Mouse (Mus musculus): ENCODE results near the gene Atp10a.

The Atp10a gene

GRCm38 (mm10) chr7:58690997-58691596, 35.1 kb downstream of the Atp10a start:
- no peak for DNase-seq

- DNase-seq, result peak; percentile 51
Observed at GRCm38 (mm10) chr7:58692704-58693103, 36.7 kb downstream of the Atp10a start.

DNA sequence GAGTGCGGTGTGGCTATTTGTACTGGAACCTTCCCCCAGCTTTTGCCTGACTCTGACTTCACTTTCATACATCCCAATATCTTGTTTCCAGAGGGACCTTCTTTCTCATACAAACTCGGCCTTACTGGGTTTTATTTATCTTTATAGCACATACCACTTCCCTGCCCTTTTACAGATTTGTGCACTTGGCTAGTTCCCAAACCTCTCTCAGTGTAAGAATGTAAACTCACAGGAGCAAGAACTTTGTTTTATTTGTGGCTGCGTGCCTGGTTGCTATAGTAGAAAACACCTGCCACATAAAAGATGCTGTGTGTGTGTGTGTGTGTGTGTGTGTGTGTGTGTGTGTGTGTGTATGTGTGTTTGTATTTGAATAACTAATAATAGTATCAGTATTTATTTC, 37.4 kb downstream of the Atp10a start:
- DNase-seq, result no peak

GRCm38 (mm10) chr7:58695661-58696060, 39.7 kb downstream of the Atp10a start:
- no peak for DNase-seq

- peak; percentile 69 for DNase-seq
Observed at GRCm38 (mm10) chr7:58697092-58697491, 41.1 kb downstream of the Atp10a start.

DNA sequence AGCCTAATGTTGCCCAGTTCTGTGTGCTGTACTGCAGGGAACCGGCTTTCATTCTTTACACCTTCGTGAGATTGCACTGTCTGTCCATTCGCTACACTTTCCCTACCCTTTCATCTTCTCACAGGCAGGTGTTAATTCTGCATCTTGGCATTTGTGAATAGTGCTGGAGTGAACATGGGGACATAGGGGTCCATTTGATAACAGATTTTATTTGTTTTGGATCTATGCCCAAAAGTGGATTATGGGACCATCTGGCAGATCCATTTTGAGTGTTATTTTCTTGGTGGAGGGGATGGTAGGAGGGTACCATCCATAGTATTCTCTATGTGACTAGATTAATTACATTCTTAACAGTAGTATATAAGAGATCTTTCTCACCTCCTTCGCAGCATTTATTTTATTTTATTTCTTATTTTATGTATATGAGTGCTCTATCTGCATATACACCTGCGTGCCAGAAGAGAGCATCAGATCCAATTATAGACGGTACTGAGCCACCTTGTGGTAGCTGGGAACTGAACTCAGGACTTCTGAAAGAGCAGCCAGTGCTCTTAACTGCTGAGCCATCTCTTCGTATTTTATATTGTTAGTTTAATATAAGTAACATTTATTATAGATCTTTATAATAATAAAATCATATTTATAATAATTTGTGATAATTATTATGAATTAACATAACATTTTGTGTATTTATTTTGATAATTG, 42.9 kb downstream of the Atp10a start:
- peak; percentile 58 for DNase-seq

GRCm38 (mm10) chr7:58701311-58701710, 45.3 kb downstream of the Atp10a start:
- no peak for DNase-seq

GRCm38 (mm10) chr7:58705158-58705557, 49.2 kb downstream of the Atp10a start:
- no peak for DNase-seq

DNA sequence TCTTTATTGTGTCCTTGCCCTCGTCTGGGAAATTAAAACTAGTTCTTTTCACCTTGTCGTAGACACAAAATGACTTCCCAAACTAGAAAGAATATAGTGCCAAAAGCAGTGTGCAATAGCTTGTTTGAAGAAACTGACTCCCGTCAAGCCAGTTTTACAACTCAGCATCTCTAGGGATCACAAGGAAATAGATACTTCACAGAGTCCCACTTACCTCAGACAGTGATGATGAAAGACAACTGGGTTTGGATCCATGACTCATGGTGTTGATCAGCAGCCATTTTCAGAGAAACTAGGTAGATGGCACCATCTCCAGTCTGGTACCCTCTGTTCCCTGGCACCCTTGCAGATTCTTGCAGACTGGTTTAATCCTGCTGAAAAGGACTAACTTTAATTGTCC, 53.3 kb downstream of the Atp10a start:
- no peak for DNase-seq

GRCm38 (mm10) chr7:58710312-58710711, 54.3 kb downstream of the Atp10a start:
- no peak for DNase-seq

GRCm38 (mm10) chr7:58711811-58712210, 55.8 kb downstream of the Atp10a start:
- peak; percentile 48 for DNase-seq

DNA sequence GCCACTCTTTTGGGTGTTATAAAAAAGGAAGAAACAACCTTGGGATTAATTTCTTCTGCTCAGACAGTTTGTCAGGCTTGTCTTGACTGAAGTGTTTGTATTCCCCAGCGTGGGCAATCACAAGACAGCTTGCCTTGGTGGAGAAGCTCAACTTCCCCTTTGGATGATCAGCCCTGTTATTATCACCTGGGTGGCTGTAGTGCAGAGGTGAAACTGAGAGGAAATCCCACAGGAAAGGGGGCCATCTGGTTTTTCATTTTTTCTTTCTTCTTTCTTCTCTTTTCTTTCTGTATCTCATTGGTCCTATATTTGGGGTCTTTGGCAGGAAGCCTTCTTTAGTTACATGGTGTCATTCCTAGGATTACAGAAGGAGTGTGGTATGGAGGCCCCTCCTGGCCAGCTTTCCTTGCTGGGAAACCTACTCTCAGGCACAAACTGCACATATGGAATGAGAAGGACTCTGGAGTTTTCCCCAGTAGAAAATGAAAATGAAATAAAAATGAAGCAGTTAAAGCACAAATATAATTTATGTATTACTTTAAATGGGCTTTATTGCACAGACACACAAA, 59.7 kb downstream of the Atp10a start:
- no peak for DNase-seq

DNA sequence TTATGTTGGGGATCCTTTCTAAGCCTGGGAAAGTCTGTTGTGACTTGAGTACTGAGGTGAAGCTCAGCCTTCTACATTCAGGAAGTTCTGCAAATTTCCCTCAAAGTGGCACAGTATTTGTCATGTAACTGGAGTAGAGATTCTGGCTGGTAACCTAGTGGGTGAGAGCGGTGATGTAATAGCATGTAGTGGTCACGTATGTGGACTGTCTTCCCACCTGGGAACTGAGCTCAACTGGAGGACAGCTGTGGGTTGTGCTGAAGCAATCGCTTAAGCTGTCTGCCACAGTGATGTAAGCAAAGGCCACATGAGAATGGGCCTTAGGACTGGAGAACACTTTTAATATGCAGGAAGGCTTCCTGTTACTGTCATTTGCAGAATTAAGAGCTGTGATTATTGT, 60.7 kb downstream of the Atp10a start:
- DNase-seq, result no peak

DNA sequence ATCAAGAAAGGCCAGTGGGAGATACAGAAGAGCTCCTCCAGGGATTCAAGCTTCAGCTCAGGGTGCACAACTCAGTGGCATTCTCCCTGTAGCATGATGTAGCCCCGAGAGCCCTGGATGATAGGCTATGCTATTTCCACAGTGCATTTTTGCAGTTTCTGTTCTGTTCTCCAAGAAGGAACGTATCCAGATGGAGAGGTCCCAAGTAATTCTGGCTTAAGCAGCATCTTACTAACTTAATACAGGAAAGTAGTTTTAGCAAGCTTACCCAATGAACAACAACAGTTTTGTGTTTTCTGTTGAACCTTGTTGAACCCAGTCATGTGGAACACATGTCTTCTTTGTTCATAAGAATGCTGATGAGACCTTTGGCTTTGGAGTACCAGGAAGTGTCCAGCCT, 62.6 kb downstream of the Atp10a start:
- no peak for DNase-seq

DNA sequence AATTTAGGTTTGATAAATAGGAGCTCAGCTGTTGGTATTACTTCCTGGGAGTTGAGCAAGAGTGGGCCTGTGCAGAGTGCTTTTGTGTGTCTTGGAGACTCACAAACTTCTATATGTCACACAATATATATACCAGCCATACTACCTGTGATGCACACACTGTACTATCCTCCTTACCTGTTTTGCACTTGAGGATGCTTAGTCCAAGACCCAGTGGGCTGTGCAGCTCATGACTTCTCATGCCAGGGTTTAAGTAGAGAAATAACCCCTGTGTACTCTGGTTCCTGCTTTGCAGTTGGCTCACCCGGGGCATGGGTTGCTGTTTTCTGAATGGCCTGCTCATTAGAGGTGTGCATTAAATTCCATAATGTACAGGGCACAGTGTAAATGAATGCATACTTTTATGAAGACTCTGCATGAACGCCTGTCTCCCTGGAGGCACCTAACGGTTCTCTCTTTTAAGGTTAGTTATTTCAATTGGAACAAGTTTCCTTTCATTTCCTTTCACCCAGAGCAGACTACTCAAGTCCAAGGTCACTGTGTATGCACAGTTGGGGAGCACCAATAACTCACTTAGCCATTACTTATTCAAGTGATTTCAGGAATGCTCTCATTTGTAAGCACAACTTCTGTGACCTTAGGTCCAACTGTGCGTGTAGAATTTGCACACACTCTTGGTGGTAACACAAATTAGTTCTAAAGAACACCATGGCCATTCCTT, 63.4 kb downstream of the Atp10a start:
- no peak for DNase-seq

GRCm38 (mm10) chr7:58722250-58722649, 66.3 kb downstream of the Atp10a start:
- DNase-seq, result no peak

DNA sequence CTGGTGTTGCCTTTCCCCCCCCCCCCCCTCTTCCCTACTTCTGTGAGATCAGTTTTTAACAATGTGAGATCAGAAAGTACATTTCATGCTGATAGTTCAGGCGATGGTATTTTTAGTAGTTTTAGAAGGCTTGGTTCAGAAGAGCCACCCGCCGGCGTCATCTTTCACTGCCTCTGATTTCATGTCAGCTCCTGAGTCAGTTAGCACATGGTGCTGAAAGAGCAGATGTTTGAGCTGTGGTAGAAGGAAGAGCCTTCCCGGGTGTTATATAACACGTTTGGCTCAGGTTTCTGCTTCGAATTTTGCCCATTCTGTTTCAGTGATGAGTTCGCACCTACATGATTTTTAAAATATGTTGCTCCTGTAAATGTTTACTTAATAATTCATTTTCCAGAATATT, 74.2 kb downstream of the Atp10a start:
- peak; percentile 69 for DNase-seq

GRCm38 (mm10) chr7:58730831-58731230, 74.9 kb downstream of the Atp10a start:
- DNase-seq, result no peak

DNA sequence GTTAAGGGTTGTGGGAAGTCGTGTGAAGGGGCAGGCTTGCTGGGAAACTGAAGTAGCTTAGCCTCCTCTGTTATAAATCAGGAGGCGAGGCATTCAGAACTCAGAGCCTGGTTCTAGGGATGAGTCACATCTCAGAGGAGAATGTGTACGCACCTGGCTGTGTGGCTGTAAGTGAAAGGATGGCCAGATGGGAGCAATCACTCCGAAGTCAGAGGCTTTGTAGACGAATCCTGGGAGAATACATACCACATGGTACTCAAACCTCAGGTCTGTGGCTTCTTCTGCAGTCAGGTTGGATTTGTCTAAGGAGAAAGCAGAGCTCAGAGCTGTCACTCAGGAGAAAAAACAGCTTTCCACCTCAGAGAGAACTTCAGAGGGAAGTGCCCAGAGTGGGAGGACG, 76.4 kb downstream of the Atp10a start:
- no peak for DNase-seq

DNA sequence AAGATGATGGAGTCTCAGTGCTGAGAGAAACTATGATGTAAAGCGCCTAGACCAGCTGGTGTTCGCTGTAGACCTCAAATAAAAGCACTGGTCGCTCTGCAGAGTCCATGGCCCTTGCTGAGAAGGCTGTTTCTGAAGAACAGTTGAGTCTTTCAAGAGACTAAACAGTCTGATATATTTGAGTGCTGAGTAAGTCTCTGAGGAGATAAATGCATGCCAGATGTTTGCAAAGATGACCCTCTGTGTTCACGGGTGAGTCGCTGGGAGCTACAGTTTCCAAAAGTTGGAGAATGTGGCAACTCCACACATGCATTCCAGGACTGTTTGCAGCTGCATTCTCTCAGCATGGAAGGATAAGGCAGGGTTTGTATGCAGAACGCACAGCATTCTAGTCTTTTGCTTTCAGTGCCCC, 77.5 kb downstream of the Atp10a start:
- DNase-seq, result no peak

DNA sequence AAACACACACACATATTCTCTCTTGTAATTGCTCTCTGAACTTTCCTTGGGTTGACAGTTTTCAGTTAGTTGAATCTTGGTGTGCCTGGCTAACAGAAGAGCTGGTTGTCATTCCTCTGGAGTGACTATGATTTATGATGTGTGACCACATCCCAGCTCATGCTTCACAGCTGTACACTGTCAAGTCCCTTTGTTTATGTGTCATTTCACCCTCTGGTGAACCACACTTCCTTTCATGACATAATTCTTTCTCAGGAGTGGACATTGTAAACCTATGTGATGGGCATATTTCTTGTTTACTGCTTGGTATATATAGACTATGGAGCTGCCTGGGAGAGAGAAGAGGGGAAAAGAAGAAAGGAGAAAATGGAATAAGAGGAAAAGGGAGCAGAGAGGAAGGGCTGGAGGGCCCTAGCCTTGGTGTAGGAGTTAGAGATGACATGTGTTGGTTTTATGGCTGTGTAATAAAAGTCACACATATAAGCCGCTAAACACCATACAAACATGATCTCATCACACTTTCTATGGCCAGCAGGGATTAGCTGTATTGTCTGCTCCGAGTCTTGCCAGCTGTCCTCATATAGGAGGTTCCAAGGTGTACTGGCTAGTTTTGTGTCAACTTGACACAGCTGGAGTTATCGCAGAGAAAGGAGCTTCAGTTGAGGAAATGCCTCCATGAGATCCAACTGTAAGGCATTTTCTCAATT, 81.0 kb downstream of the Atp10a start:
- DNase-seq, result no peak

- DNase-seq, result no peak
Observed at GRCm38 (mm10) chr7:58740196-58740595, 84.2 kb downstream of the Atp10a start.

- no peak for DNase-seq
Observed at GRCm38 (mm10) chr7:58740842-58741241, 84.9 kb downstream of the Atp10a start.
